Mouse (Mus musculus) hindbrain, embryonic 14.5 days (tissue): ENCODE measurements at regions not wholly inside any gene's neighbourhood (a gene's known extent, or its start where the extent isn't known, plus 50 kb on each side); places are given as distances from the start of the nearest gene placed in this dataset.

Experiments used
- ATAC-seq: fragments of 200-750 bp; cut with Nextera tagmentation; 2 replicates; pipeline ENCODE4 v1.8.0; 2017; ENCODE audit warnings: moderate number of reproducible peaks, mild to moderate bottlenecking, moderate TSS enrichment, moderate library complexity; ENCODE audit not compliant: low FRiP score
- DNase-seq: peaks from one replicate; pipeline ENCODE4 v3.0.0-alpha.2; 2015; ENCODE audit warnings: low spot score
- H3K27ac ChIP-seq: fragments of 300-500 bp; sonication (generic); 2 replicates; pipeline ENCODE4 v1.5.1; 2014; ENCODE audit warnings: mild to moderate bottlenecking, moderate library complexity
- H3K27me3 ChIP-seq: fragments of 300-500 bp; sonication (generic); 2 replicates; pipeline ENCODE4 v1.6.1; 2014; ENCODE audit warnings: mild to moderate bottlenecking, low read length, mixed read lengths; ENCODE audit not compliant: control insufficient read depth, insufficient read depth
- H3K36me3 ChIP-seq: fragments of 300-500 bp; sonication (generic); replicated peaks from 2 replicates; pipeline ENCODE4 v1.6.1; 2014; ENCODE audit not compliant: control insufficient read depth, insufficient read depth
- H3K4me1 ChIP-seq: fragments of 300-500 bp; sonication (generic); replicated peaks from 2 replicates; pipeline ENCODE4 v1.6.1; 2014; ENCODE audit warnings: antibody characterized with exemption, low read length, mixed read lengths; ENCODE audit not compliant: control insufficient read depth, insufficient read depth
- H3K4me2 ChIP-seq: fragments of 300-500 bp; sonication (generic); replicated peaks from 2 replicates; pipeline ENCODE4 v1.6.1; 2014; ENCODE audit warnings: mild to moderate bottlenecking, moderate library complexity
- H3K4me3 ChIP-seq: fragments of 300-500 bp; sonication (generic); replicated peaks from 2 replicates; pipeline ENCODE4 v1.5.1; 2014; ENCODE audit warnings: mild to moderate bottlenecking, low read length
- H3K9ac ChIP-seq: fragments of 300-500 bp; sonication (generic); 2 replicates; pipeline ENCODE4 v1.6.1; 2014
- H3K9me3 ChIP-seq: fragments of 300-500 bp; sonication (generic); 2 replicates; pipeline ENCODE4 v1.6.1; 2016; ENCODE audit warnings: low read length; ENCODE audit not compliant: control insufficient read depth
- WGBS: fragments of 180-500 bp; shearing (Covaris S2); extraction: QIAGEN DNeasy Blood & Tissue Kit; methylation state at CpG from one replicate; pipeline ENCODE4 v1.1.7; 2014; 5-methylcytosine and 5-hydroxymethylcytosine counted together

DNA sequence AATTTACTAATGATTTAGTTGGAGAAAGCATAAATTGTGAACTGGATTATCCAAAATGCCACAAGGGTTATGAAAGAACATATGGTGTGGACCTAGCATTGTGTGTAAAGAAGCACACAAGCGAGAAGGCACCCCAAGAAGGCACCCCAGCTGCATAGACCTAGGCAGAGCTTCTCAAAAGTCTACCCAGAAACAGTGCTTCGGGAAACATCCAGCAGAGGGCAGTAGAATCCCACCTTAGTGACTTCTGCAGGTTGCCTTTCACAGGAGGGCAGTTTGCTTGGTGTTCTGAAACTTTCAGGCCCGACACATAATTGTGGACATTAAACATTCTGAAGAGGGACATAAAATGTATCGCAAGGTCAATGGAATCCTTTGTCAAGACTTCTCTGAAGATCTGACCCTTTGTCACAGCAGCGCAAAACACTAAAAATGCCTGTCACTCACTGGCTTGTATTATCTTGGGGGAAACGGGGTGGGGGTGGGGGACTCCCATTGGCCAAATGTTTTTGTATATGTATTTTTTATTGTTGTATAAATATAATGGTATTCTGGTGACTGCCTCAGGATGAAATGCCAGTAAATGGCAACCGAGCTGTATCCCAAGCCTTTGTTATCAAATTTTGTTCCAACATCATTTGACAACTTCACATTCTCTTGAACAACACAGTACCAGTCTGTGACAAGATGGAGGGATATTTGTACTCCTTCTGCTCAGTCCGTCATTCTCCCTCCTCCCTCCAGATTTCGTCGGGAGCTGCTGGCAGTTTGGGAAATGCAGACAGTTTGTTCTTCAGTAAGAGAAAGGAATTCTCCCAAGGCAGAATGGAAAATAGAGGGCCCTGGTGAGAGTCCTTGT, 156.4 kb upstream of the Frg1 start:
- peak; percentile 78 for ATAC-seq
- peaks cover 5% of the 10 kb centered on the region; the same call in 1 of the 2 replicates for H3K4me1 ChIP-seq
- no peak overlapping the region for H3K4me3 ChIP-seq
- no peaks in the 10 kb centered on the region for H3K36me3 ChIP-seq
- no peak overlapping the region for H3K27ac ChIP-seq
- no peak overlapping the region for H3K4me2 ChIP-seq
- no peak overlapping the region for H3K9ac ChIP-seq
- no peaks in the 10 kb centered on the region for H3K9me3 ChIP-seq
- H3K27me3 ChIP-seq, result no peaks in the 10 kb centered on the region
- 33% methylated on average over 10 of the region's 10 CpGs for WGBS
- DNase-seq, result peak; percentile 95

DNA sequence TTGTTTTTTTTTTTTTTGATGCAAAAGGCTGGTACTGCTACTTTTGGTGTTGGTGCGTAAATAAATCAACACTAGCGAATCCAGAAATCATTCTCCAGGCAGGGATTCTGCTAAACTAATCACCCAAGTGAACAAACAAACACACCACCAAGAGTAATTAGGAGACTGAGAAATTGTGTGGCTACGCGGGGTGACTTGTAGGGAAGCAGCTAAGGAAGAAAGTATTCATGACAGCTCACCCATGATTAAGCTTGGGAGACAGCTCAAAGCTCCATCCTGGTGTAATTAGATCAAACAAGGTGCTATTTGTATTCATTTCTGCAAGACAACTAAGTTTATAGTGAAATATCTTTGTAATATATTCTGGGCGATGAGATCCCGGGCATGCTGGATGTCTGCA, 153.7 kb upstream of the Frg1 start:
- no peak for ATAC-seq
- Histone ChIP-seq H3K27me3 (no peaks in the 10 kb centered on the region), H3K27ac (no peak overlapping the region), H3K9ac (no peak overlapping the region), H3K4me1 (peaks cover 5% of the 10 kb centered on the region; the same call in 1 of the 2 replicates), H3K4me3 (no peak overlapping the region), H3K36me3 (no peaks in the 10 kb centered on the region), H3K4me2 (no peak overlapping the region), H3K9me3 (no peaks in the 10 kb centered on the region)
- no peak for DNase-seq
- 76% methylated on average over 6 of the region's 6 CpGs for WGBS

DNA sequence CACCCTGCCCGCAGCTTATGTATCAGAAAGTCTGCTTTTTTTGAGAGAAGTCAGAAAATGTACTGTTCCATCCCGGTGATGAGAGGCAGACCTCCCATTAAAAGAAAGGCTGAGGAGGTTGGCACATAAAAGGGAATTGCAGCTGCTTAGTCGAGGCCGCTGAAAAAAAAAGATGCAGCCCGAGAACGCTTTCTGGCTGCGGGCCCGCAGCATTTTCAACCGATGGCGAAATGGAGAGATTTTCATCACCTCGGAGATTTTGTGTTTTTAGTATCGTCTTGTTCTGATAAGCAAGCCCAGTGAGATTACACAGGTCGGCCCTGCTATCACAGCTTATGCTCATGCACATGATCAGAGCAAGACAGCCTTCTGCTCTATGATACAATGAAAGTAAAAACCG, 145.1 kb upstream of the Frg1 start:
- no peak overlapping the region for H3K4me3 ChIP-seq
- no peaks in the 10 kb centered on the region for H3K4me1 ChIP-seq
- no peak overlapping the region for H3K4me2 ChIP-seq
- ATAC-seq (no peak), DNase-seq (no peak)
- no peaks in the 10 kb centered on the region for H3K27me3 ChIP-seq
- no peaks in the 10 kb centered on the region for H3K9me3 ChIP-seq
- H3K9ac ChIP-seq, result no peak overlapping the region
- H3K27ac ChIP-seq, result no peak overlapping the region
- WGBS, result 83% methylated on average over 14 of the region's 14 CpGs
- no peaks in the 10 kb centered on the region for H3K36me3 ChIP-seq

DNA sequence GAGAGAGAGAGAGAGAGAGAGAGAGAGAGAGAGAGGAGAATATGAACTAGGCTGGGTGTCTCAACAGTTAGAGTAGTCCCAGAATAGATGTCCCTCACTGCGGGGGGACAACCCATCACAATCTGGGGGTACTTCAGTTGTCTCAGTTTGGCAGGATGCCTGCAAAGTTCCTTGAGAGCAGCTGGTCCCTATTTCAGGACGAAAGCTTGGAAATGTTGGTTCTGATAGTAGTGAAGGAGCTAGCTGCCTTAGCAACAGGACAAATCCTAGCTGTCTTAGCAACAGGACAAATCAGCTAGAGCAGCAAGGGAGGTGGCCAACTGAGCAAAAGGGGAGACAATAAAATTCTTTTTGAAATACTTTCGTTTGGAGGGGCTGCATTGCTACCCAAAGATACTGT, 139.9 kb upstream of the Frg1 start:
- DNase-seq, result no peak

DNA sequence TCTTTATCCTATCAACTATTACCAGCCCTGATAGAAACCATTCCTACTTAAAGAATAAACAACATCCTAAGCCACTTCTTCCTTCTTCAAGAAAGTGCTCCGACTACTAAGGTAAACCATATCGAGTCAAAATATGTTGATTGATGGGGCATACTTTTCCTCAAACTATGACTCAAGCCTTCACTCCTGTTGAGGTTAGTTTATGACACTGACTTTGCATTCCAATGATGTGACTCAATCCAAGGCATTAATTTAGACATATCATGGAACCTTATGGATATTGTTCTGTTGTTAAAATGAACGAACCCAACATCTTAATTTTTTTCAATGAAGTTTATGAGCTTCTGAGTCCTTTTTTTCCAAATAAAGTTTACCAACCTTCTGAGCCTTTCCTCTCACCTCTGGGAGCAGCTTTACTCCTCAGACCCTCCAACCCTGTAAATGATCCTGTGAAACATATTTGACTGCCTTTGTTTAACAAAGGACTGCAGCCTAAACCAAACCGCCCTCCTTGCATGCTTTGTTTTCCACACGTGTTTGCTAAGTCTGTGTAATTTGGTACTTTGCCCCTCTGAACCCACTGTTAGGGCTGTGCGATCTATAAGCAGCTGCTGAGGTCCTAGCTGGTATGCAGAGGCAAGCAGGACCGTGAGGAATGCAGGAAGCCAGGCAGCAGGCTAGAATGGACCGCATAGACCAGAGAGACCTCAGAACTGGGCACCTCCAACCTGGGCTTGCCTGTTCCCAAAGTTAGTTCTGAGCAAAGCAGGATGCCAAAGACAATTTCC, 136.1 kb upstream of the Frg1 start:
- no peak for ATAC-seq
- 82% methylated on average over 8 of the region's 8 CpGs for WGBS

More for the DNA sequence above, 139.9 kb upstream of the Frg1 start:
- H3K27ac ChIP-seq, result no peak overlapping the region
- H3K36me3 ChIP-seq, result no peaks in the 10 kb centered on the region
- no peak overlapping the region for H3K4me3 ChIP-seq
- H3K9me3 ChIP-seq, result no peaks in the 10 kb centered on the region
- no peaks in the 10 kb centered on the region for H3K4me1 ChIP-seq
- no peak overlapping the region for H3K9ac ChIP-seq
- H3K27me3 ChIP-seq, result no peaks in the 10 kb centered on the region
- 78% methylated on average over 3 of the region's 3 CpGs for WGBS
- H3K4me2 ChIP-seq, result no peak overlapping the region
- no peak for ATAC-seq

DNA sequence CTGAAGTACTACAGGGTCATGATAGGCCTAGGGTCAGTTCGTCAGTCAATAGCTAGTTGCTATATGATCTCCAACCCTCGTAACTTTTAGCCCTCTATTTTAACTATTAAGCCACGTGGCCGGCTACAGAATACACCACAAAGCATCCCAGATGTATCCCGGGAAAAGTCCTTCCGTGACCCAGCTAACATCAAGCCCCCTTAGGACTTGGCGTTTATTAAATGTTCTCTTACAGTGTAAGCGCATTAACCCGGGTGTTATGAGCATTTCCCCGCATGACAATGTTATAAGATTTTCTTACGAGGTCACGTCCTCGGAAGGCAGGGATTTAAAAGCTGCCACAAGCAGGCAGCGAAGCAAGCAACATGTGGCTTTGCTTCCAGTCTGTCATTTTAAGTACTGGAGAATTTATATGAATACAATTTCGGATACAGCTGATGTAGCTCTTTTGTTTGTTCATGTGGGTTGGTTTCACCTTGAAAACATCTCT, 135.1 kb upstream of the Frg1 start:
- 83% methylated on average over 15 of the region's 15 CpGs for WGBS
- ATAC-seq (no peak), DNase-seq (no peak)
- Histone ChIP-seq H3K4me3 (no peak overlapping the region), H3K36me3 (no peaks in the 10 kb centered on the region), H3K9me3 (no peaks in the 10 kb centered on the region), H3K4me2 (no peak overlapping the region), H3K27me3 (no peaks in the 10 kb centered on the region), H3K27ac (no peak overlapping the region), H3K4me1 (no peaks in the 10 kb centered on the region), H3K9ac (no peak overlapping the region)

More for the DNA sequence above, 136.1 kb upstream of the Frg1 start:
- Histone ChIP-seq H3K27me3 (no peaks in the 10 kb centered on the region), H3K4me2 (no peak overlapping the region), H3K9ac (no peak overlapping the region), H3K4me3 (no peak overlapping the region), H3K36me3 (no peaks in the 10 kb centered on the region), H3K27ac (no peak overlapping the region), H3K4me1 (no peaks in the 10 kb centered on the region), H3K9me3 (no peaks in the 10 kb centered on the region)
- no peak for DNase-seq

DNA sequence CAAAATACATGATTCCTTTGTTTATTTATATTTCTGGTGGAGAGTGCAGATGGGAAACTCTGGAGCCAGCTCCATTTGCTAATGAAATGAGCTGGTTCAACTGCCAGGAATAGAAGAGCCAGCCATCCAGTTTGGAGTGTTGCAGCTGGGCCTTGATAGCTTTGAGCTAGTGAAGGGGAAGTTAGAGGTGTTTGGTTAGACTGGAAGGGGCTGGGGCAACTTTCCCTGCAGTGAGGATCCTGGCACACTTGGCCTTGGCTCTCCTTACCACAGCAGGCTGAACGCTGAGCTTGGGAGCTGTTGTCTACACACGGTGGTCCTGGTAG, 133.2 kb upstream of the Frg1 start:
- no peaks in the 10 kb centered on the region for H3K36me3 ChIP-seq
- H3K27me3 ChIP-seq, result no peaks in the 10 kb centered on the region
- H3K9me3 ChIP-seq, result no peaks in the 10 kb centered on the region
- H3K9ac ChIP-seq, result no peak overlapping the region
- DNase-seq (no peak), ATAC-seq (no peak)
- H3K4me2 ChIP-seq, result no peak overlapping the region
- no peak overlapping the region for H3K4me3 ChIP-seq
- no peaks in the 10 kb centered on the region for H3K4me1 ChIP-seq
- H3K27ac ChIP-seq, result no peak overlapping the region
- 71% methylated on average over 2 of the region's 2 CpGs for WGBS

DNA sequence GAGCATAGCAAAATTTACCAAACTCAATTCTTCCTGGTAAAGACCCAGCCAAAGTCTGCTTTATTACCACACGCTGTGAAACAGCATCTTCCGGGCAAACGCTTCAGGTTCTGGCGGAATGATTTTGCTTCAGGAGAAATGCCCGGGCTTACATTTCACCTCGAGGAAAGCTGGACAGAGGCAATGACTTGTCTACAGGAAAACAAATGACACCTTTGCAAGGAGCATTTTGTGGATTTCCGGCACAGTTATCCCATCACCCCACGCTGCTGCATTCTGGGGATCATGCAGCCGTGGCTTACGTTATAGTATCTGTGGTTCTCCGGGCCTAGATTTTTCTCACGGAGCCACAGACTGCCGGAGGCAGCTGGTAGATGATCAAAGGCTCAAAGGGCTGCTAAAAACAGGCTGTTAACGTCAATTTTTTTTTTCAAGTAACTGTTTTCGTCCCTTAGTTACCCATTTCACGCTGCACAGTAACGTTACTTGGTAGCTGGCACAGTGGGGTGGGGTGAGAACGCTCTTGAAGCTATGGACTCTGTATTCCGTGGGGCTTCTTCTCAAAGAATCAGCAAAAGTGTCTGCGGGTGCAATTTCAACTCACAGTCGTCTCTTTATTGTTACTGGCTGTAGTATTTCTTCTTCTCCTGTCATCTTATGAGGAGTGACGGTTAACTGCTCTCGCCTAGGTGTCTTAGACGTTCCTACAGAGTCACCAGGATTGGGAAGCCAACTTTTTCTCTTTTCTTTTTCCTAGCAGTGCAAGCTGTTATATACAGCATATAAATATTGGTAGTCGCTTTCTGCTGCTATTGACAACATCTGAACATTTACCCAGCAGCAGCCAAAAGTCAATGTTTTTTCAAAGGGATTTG, 132.6 kb upstream of the Frg1 start:
- no peak overlapping the region for H3K27ac ChIP-seq
- no peaks in the 10 kb centered on the region for H3K36me3 ChIP-seq
- WGBS, result 66% methylated on average over 25 of the region's 25 CpGs
- no peaks in the 10 kb centered on the region for H3K27me3 ChIP-seq
- no peak for ATAC-seq
- no peak overlapping the region for H3K9ac ChIP-seq
- H3K9me3 ChIP-seq, result no peaks in the 10 kb centered on the region
- no peak overlapping the region for H3K4me2 ChIP-seq
- no peaks in the 10 kb centered on the region for H3K4me1 ChIP-seq
- H3K4me3 ChIP-seq, result no peak overlapping the region
- DNase-seq, result no peak
